Mouse (Mus musculus) lung, embryonic 14.5 days (tissue): ENCODE measurements at regions not wholly inside any gene's neighbourhood (a gene's known extent, or its start where the extent isn't known, plus 50 kb on each side); places are given as distances from the start of the nearest gene placed in this dataset.

ENCODE experiments used
- ATAC-seq: fragments of 200-750 bp; cut with Nextera tagmentation; 2 replicates; pipeline ENCODE4 v1.8.0; 2017; ENCODE audit warnings: mild to moderate bottlenecking, moderate TSS enrichment, moderate library complexity; ENCODE audit not compliant: insufficient read depth
- DNase-seq: peaks from one replicate; pipeline ENCODE4 v3.0.0-alpha.2; 2015
- H3K27ac ChIP-seq: fragments of 300-500 bp; sonication (generic); 2 replicates; pipeline ENCODE4 v1.5.1; 2014; ENCODE audit warnings: low read depth, mild to moderate bottlenecking, moderate library complexity
- H3K27me3 ChIP-seq: fragments of 300-500 bp; sonication (generic); 2 replicates; pipeline ENCODE4 v1.6.1; 2014; ENCODE audit warnings: low read length, control low read depth; ENCODE audit not compliant: insufficient read depth
- H3K36me3 ChIP-seq: fragments of 300-500 bp; sonication (generic); 2 replicates; pipeline ENCODE4 v1.6.1; 2014; ENCODE audit warnings: control low read depth; ENCODE audit not compliant: insufficient read depth
- H3K4me1 ChIP-seq: fragments of 300-500 bp; sonication (generic); 2 replicates; pipeline ENCODE4 v1.6.1; 2014; ENCODE audit warnings: antibody characterized with exemption, control low read depth; ENCODE audit not compliant: insufficient read depth
- H3K4me2 ChIP-seq: fragments of 300-500 bp; sonication (generic); 2 replicates; pipeline ENCODE4 v1.6.1; 2014; ENCODE audit warnings: mild to moderate bottlenecking
- H3K4me3 ChIP-seq: fragments of 300-500 bp; sonication (generic); 2 replicates; pipeline ENCODE4 v1.5.1; 2014; ENCODE audit warnings: low read depth, low read length
- H3K9ac ChIP-seq: fragments of 300-500 bp; sonication (generic); 2 replicates; pipeline ENCODE4 v1.6.1; 2014
- H3K9me3 ChIP-seq: fragments of 300-500 bp; sonication (generic); 2 replicates; pipeline ENCODE4 v1.6.1; 2016; ENCODE audit warnings: low read depth, low read length, control low read depth
- CTCF ChIP-seq: IDR thresholded peaks from 2 replicates; pipeline ENCODE4 v1.5.1; 2016; ENCODE audit warnings: antibody characterized with exemption, low read depth
- WGBS: fragments of 180-500 bp; shearing (Covaris S2); extraction: QIAGEN DNeasy Blood & Tissue Kit; methylation state at CpG from one replicate; pipeline ENCODE4 v1.1.7; 2014; 5-methylcytosine and 5-hydroxymethylcytosine counted together

DNA sequence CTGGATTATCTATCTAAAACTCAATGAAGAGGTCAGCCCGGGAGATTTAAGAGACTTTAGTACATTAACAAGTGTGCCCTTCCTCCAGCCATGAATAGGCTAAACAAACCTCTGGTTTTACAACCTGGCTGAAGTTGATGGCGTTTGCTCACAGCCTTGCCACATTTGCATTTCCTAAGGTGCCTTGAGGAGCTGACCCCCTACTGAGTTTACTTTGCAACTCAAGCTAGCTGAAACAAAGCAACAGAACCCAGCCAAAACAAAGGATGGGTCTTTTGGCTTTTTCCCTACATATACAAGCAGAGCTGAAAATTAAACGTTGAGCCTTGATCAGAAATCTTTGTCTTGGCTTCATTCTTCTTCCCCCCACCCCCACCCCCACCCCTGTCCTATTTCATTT, 51.7 kb upstream of the Hpf1 start:
- no peak overlapping the region for H3K4me3 ChIP-seq
- no peak overlapping the region for H3K4me2 ChIP-seq
- no peaks in the 10 kb centered on the region for H3K4me1 ChIP-seq
- H3K36me3 ChIP-seq: no peaks in the 10 kb centered on the region
- no peak for TF ChIP-seq CTCF
- 9% methylated on average over 3 of the region's 3 CpGs for WGBS
- DNase-seq (no peak), ATAC-seq (no peak)
- H3K27me3 ChIP-seq: no peaks in the 10 kb centered on the region
- no peak overlapping the region for H3K9ac ChIP-seq
- H3K27ac ChIP-seq: no peak overlapping the region
- no peaks in the 10 kb centered on the region for H3K9me3 ChIP-seq
